Mouse (Mus musculus) lung, postnatal 25 days (tissue): Measurements from ENCODE around the gene Prpf19.

Source experiments
- DNase-seq: peaks from one replicate; pipeline ENCODE4 v3.0.0; 2022; ENCODE audit warnings: low spot score

Prpf19 gene

GRCm38 (mm10) chr19:10895708-10896107 lies 677 bp downstream of the Prpf19 start:
- no peak for DNase-seq

GRCm38 (mm10) chr19:10896849-10897248 lies 1.8 kb downstream of the Prpf19 start:
- DNase-seq: no peak

GRCm38 (mm10) chr19:10897491-10897890 lies 2.5 kb downstream of the Prpf19 start:
- no peak for DNase-seq

DNA sequence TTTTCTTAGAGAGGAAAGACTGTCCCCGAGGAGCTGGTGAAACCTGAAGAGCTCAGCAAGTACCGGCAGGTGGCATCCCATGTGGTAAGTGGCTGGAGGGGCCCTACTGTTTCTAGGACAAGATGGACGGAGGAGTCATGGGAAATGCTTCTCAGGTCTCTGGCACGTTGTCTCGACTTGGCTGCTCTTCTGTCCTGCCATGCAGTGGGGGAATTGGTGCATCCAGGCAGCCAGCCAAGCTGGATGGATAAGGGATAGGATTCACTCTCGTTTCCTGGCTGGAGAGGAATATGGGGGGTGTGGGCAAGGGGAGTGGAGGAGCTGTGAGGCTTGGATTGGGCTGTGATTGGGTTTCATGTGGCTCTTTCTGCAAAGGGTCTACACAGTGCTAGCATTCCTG lies 5.3 kb downstream of the Prpf19 start:
- DNase-seq: no peak

GRCm38 (mm10) chr19:10901046-10901445 lies 6.0 kb downstream of the Prpf19 start:
- DNase-seq: no peak

- DNase-seq: no peak
Measured at GRCm38 (mm10) chr19:10904512-10904911, 9.5 kb downstream of the Prpf19 start.

DNA sequence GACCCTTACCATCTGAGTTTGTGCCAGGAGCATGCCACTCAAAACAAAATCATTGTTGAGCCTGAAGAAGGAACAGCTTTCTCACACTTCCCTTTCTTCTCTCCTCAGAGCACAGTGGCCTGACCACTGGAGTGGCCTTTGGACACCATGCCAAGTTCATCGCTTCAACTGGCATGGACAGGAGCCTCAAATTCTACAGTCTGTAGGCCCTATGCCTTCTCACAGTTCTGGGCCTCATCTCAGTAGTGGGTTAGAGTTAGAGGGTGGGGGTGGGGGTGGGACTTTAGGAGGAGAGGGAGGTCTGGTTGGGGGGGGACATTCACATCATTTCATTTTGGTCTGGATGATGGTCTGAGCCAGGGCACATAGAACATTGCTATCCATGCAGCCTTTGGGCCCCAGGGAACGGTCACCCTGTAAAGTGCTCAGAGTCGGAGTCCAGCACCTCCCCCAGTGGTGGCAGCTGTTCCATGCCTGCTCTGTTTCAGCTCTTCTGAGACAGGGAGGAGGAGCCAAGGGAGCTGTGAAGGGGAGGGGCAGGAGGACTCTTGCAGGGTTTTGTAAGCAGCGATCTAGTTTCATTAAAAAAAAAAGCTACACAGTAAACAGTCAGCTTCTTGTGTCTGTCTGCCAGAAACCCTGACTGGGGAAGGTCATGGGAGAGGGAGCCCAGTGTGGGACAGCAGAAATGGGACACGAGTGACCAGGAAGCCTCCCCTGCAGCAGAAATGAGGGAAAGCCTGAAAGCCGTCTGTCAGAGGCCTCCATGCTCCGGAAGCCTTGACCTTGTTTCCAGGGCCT lies 10.1 kb downstream of the Prpf19 start:
- DNase-seq: peak; percentile 81

- DNase-seq: no peak
Measured at GRCm38 (mm10) chr19:10905728-10906000, 10.6 kb downstream of the Prpf19 start.

DNA sequence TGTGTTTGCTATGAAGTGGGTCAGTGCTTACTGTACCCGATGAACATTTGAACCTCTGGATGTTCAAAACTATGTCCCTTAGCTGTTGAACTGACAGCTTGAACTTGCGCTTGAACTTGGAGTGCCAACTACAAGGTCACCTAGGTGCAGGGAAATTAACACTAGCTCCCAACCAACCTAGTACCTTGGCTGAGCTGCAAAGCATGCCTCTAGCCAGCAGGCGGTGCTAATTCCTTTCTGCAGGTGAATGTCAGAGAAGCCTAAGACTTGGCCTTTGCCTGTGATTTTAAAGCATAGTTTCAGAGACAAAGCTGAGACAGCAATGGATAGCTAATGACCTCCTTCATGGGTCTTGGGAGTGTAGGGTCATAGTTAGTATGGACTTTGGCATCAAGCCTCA lies 12.9 kb downstream of the Prpf19 start:
- peak; percentile 64 for DNase-seq

- DNase-seq: peak; percentile 4
Measured at GRCm38 (mm10) chr19:10909087-10909721, 14.2 kb downstream of the Prpf19 start.

DNA sequence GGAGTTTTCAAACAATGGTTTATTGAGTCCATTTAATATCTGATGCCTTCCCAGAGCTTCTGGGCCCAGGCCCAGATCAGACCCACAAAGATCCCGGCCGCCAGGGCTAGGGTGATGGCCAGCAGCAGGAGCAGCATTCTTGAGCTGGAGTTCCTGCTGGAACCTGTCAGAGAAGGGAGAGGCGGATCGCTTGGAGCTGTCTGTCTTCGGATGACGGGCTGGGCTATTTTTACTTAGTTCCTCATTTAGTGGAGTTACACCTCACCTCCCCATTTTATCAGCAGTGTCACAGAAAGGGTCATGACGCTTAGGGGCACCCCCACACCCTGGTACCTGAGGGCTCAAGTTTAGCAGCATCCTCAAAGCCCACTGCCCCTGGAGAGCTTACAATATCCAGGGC lies 19.3 kb downstream of the Prpf19 start:
- DNase-seq: no peak

DNA sequence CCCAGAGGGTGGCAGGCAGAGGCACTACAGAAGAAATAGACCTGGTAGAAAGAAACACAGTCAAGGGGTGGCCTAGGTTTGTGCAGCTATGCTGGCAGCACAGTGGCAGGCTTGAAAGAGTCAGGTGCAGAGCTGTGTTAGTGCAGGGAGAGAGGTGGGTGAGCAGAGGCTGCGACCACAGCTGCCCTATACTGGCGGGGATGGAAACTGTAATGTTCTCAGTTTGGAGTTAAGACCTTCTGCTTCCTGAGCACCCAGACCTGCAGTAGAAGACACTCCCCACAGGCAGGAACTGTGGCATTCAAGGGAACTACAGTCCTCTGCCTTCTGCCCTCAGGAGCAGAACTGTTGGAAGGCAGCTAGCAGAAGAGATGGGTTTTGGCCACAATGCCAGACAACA lies 19.8 kb downstream of the Prpf19 start:
- no peak for DNase-seq

- DNase-seq: no peak
Measured at GRCm38 (mm10) chr19:10916506-10916905, 21.5 kb downstream of the Prpf19 start.

GRCm38 (mm10) chr19:10918321-10918991 lies 23.4 kb downstream of the Prpf19 start:
- no peak for DNase-seq

GRCm38 (mm10) chr19:10920532-10920931 lies 25.5 kb downstream of the Prpf19 start, which contains the start of gene Zp1:
Gene Zp1, minus strand, starts transcription at chr19:10920632.
- DNase-seq: no peak

GRCm38 (mm10) chr19:10921058-10921457 lies 26.0 kb downstream of the Prpf19 start:
- DNase-seq: no peak

GRCm38 (mm10) chr19:10924220-10924619 lies 29.2 kb downstream of the Prpf19 start:
- DNase-seq: no peak

- DNase-seq: no peak
Measured at GRCm38 (mm10) chr19:10926123-10926621, 31.1 kb downstream of the Prpf19 start.

DNA sequence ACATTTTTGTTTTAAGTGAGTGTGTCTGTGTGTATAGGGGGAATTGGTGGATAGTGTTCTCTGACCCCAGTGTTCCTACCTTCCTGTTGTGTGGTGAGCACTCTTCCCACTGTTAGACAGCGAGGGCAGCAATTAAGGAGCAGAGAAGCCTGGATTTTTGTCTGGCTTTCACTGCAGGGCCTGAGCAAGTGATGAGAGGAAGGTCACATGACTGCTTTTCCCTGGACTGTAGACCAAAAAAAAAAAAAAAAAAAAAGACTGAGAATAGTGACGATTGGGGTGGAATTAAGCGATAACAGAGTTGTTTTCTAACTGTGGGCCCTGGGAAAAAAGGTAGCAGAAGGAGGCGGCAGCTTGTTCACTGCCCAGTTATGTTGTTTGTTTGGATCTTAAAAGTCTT lies 31.6 kb downstream of the Prpf19 start:
- no peak for DNase-seq

DNA sequence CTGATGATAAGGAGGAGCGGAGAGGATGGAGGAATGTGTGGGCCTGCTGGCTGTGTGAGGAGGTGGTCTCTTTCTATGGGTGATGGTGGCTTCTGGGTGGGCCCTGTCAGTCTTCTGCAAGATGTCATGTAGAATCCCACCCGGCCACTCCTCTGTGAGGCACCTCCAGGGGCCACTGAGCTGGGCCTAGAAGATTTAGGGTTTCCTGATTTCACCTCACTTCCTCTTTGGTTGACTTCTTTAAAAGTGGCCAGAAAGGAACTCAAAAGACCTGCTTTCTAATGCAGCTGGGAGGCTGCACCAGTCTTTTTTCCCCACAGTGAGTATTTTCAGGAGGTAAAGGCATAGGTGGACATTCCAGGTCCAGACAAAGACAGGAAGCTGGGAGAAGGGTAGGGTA lies 35.6 kb downstream of the Prpf19 start:
- DNase-seq: no peak

DNA sequence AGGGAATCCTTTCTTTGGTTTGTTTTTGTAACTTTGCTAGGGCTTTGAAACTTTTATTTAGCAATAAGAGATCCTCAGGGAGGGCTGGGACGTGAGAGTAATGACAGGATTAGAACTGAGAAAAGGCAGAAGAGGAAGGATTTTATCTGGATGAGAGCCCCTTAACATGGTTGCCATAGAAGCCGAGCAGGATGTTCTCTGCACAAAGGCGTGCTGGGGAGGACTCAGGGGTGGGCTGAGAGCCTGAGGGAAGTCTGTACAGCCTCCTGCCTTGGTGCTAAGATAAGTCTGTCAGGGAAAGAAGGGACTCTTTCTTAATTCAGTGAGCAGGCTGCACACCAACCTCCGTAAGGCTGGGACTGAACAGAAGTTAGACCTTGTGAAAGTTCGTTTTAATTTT lies 40.0 kb downstream of the Prpf19 start:
- DNase-seq: no peak

GRCm38 (mm10) chr19:10936077-10936476 lies 41.0 kb downstream of the Prpf19 start:
- no peak for DNase-seq

DNA sequence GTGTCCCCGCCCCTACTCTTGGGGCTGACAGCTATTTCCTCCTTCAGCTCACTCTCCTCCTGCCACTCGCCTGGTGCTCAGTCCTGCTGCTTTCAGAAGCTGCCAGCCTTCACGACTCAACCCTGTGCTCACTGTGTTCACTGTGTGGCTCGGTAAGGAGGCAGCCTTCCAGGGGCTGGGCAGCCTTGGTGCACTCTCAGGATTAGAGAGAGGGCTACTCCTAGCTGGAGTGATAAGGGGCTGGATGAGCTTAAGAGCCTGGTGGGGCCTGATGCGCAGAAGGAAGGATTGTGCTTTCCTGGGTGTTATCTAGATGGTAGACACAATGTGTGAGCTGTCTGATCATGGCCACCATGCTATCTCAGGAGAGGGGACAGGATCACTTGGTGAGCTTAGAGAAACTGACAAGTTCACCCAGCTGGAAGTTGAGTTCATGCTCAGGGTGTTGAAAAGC lies 42.1 kb downstream of the Prpf19 start, which contains the start of gene Ptgdr2:
Ptgdr2 (plus strand) TSS at position 51 of the 454 bp plus-strand sequence.
- no peak for DNase-seq
